Mouse (Mus musculus): ENCODE data around the gene Rcn3.

DNA sequence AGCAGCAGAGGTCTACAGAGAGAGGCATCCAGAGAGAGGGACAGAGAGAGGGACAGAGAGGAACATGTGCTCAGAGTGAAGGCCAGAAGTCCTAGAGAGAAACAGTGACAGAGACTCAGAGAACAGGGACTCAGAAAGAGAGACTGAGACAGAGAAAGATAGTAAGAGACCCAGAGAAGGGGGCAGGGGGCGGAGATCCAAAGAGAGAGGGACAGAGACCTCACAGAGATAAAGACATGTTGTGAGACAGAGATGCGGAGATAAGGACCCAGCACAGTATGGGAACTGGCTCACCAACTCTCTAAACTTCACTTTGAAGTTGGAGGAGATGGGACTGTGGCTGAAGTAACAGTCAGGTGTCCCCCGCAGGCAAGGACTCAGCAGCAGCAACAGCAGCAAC, 43.3 kb upstream of the Rcn3 start:
- TF ChIP-seq POLR2A (IDR thresholded peaks at IDR 0.05; ENCODE audit: control insufficient read depth, low read depth, low read length) (no peak), CTCF (IDR thresholded peaks at IDR 0.05; ENCODE audit: control insufficient read depth, insufficient read depth, insufficient replicate concordance, low read depth, low read length) (no peak)

Data from testis, adult 2 months (tissue).